Mouse (Mus musculus) left cerebral cortex, postnatal 4 days (tissue): ENCODE measurements around the gene Rnf212. TPM values are rescaled to one million over a fixed set of nuclear protein-coding genes. Genes with fewer than 3 reads are reported as not detected.

Experiments used
- total RNA-seq, 2 experiments: library from RNA; stranded (reverse); gene quantifications; 2 replicates each; pipeline ENCODE4 v1.2.3; 2021

Rnf212 gene
- total RNA-seq, 2 experiments from 2014 or later: not detected

Other genes starting within 250 kb of the Rnf212 start
- 100 to 1,000 TPM; 190 to 193 TPM for gene Cplx1, start 225.0 kb downstream of the Rnf212 start, total RNA-seq
- gene Gak, start 145.2 kb downstream of the Rnf212 start, total RNA-seq: 10 to 100 TPM; 72.0 to 78.4 TPM
- gene Tmem175, start 145.2 kb downstream of the Rnf212 start, total RNA-seq: 10 to 100 TPM; 24.3 to 25.3 TPM
- 1 to 10 TPM; 9.8 to 9.9 TPM for gene Idua, start 114.7 kb downstream of the Rnf212 start, total RNA-seq
- gene Dgkq, start 105.3 kb downstream of the Rnf212 start, total RNA-seq: 10 to 100 TPM; 55.4 to 68.1 TPM
- gene Slc26a1, start 99.4 kb downstream of the Rnf212 start, total RNA-seq: 1 to 10 TPM; 3.8 to 4.2 TPM
- gene Fgfrl1, start 82.6 kb downstream of the Rnf212 start, total RNA-seq: 10 to 100 TPM; 17.3 to 17.6 TPM
- not detected for gene Tmed11, start 20.4 kb upstream of the Rnf212 start, total RNA-seq
- gene Vmn2r8, start 33.9 kb upstream of the Rnf212 start, total RNA-seq: not detected
- not detected for gene Vmn2r9, start 77.6 kb upstream of the Rnf212 start, total RNA-seq
- gene Vmn2r10, start 231.5 kb upstream of the Rnf212 start, total RNA-seq: not detected